Mouse (Mus musculus) embryonic facial prominence, embryonic 11.5 days (tissue): ENCODE data around the gene Hmcn2. TPM values are rescaled to one million over a fixed set of nuclear protein-coding genes. Genes with fewer than 3 reads are reported as not detected.

Source experiments
- ATAC-seq: fragments of 200-750 bp; cut with Nextera tagmentation; replicated peaks from 2 replicates; pipeline ENCODE4 v1.8.0; 2017; ENCODE audit warnings: low read depth; ENCODE audit not compliant: insufficient number of reproducible peaks, low FRiP score, low TSS enrichment
- DNase-seq: peaks from one replicate; pipeline ENCODE4 v3.0.0-alpha.2; 2015; ENCODE audit warnings: low spot score
- H3K27ac ChIP-seq: fragments of 300-500 bp; sonication (generic); replicated peaks from 2 replicates; pipeline ENCODE4 v1.5.1; 2014; ENCODE audit warnings: mild to moderate bottlenecking, low read depth, low read length, control low read depth
- H3K27me3 ChIP-seq: fragments of 300-500 bp; sonication (generic); 2 replicates; pipeline ENCODE4 v1.6.1; 2014; ENCODE audit warnings: mild to moderate bottlenecking, low read length, moderate library complexity, mixed read lengths; ENCODE audit not compliant: control insufficient read depth, insufficient read depth
- H3K36me3 ChIP-seq: fragments of 300-500 bp; sonication (generic); replicated peaks from 2 replicates; pipeline ENCODE4 v1.6.1; 2014; ENCODE audit warnings: low read depth, mild to moderate bottlenecking, low read length, moderate library complexity, mixed read lengths; ENCODE audit not compliant: control insufficient read depth, insufficient read depth
- H3K4me1 ChIP-seq: fragments of 300-500 bp; sonication (generic); 2 replicates; pipeline ENCODE4 v1.6.1; 2014; ENCODE audit warnings: low read length, mixed read lengths; ENCODE audit not compliant: control insufficient read depth, insufficient read depth
- H3K4me2 ChIP-seq: fragments of 300-500 bp; sonication (generic); 2 replicates; pipeline ENCODE4 v1.6.1; 2014; ENCODE audit warnings: low read depth, mild to moderate bottlenecking, control low read depth, low read length, moderate library complexity
- H3K4me3 ChIP-seq: fragments of 300-500 bp; sonication (generic); 2 replicates; pipeline ENCODE4 v1.5.1; 2014; ENCODE audit warnings: low read depth, low read length, control low read depth
- H3K9ac ChIP-seq: fragments of 300-500 bp; sonication (generic); replicated peaks from 2 replicates; pipeline ENCODE4 v1.6.1; 2014; ENCODE audit warnings: mild to moderate bottlenecking, control low read depth, low read length
- H3K9me3 ChIP-seq: fragments of 300-500 bp; sonication (generic); replicated peaks from 2 replicates; pipeline ENCODE4 v1.6.1; 2016; ENCODE audit warnings: mild to moderate bottlenecking, low read length, inconsistent platforms, mixed read lengths; ENCODE audit not compliant: control insufficient read depth
- WGBS: fragments of 180-500 bp; shearing (Covaris S2); extraction: QIAGEN DNeasy Blood & Tissue Kit; methylation state at CpG from one replicate; pipeline ENCODE4 v1.1.7; 2014; 5-methylcytosine and 5-hydroxymethylcytosine counted together
- polyA plus RNA-seq: library from polyadenylated mRNA; unstranded; fragments of >200 nt; fragmentation: Nextera tagmentation; extraction: Ambion mirVana; gene quantifications from 2 replicates; pipeline ENCODE4 v1.2.1, GENCODE M21; 2014

Gene Hmcn2
- polyA plus RNA-seq, 1 experiment from 2014 or later: 0.10 TPM

DNA sequence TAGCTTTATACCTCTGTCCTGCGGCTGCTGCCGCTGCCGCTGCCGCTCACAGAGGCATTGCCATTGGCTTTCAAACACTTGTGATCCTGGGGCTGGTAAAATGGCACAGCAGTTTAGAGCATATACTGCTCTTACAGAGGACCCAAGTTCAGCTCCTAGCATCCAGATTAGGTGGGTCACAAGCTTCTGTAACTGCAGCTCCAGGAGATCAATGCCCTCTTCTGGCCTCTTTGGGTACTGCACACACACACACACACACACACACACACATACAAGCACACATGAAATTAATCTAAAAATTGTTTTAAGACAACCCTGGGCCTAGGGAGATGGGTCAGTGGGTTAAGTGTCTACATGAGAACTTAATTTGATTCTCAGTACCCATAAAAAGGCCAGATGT is 58.0 kb downstream of the Hmcn2 start:
- Histone ChIP-seq H3K9me3 (no peaks in the 10 kb centered on the region), H3K36me3 (no peaks in the 10 kb centered on the region), H3K27me3 (no peaks in the 10 kb centered on the region), H3K4me2 (no peak overlapping the region), H3K4me1 (no peaks in the 10 kb centered on the region), H3K4me3 (no peak overlapping the region), H3K9ac (no peak overlapping the region), H3K27ac (no peak overlapping the region)
- ATAC-seq: no peak
- no peak for DNase-seq
- WGBS: over 99% methylated on average over 4 of the region's 4 CpGs

DNA sequence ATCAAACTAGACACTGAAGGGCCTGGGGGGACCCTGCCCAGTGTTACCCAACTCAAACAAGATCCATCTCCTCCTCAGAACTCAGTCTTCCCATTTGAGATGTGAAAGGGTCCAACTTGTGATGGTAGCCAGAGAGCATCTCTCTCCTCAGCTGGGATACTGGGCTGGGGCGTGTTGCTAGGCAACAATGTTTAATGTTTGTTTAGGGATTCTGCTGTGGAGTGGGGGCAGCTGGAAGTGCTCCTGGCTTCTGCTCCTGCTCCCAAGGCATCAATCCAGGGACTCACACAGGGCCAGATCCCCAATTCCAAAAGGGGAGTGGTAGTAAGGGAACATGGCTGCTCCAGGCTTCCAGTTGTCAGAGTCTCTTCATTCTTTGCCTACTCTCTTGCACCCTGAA is 60.2 kb downstream of the Hmcn2 start:
- ATAC-seq: no peak
- peak; percentile 19 for DNase-seq
- WGBS: 48% methylated on average over 1 of the region's 1 CpGs

DNA sequence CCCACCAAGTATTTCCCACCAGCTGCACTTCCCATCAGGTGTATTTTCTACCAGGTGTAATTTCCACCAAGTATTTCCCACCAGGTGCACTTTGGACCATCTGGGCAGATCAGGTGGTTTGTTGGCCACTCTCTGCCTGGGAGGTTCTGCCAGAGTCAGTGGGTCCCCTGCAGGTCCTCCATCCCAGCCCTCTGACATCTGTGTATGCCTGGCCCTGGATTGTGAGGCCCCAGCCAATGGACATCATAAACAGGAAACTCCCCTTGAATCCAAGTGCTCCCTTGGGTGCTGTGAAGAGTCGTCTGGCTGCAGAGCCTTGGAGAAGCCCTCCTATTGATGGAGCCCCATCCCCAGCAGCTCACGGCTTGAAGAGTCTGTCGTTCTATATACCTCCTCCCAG is 61.8 kb downstream of the Hmcn2 start:
- Histone ChIP-seq H3K36me3 (no peaks in the 10 kb centered on the region), H3K9me3 (no peaks in the 10 kb centered on the region), H3K9ac (no peak overlapping the region), H3K4me1 (no peaks in the 10 kb centered on the region), H3K4me2 (no peak overlapping the region), H3K4me3 (no peak overlapping the region), H3K27ac (no peak overlapping the region), H3K27me3 (no peaks in the 10 kb centered on the region)
- ATAC-seq (no peak), DNase-seq (no peak)
- WGBS: 48% methylated on average over 3 of the region's 3 CpGs

More for the DNA sequence above, 60.2 kb downstream of the Hmcn2 start:
- Histone ChIP-seq H3K27me3 (no peaks in the 10 kb centered on the region), H3K4me1 (no peaks in the 10 kb centered on the region), H3K27ac (no peak overlapping the region), H3K4me3 (no peak overlapping the region), H3K4me2 (no peak overlapping the region), H3K36me3 (no peaks in the 10 kb centered on the region), H3K9ac (no peak overlapping the region), H3K9me3 (no peaks in the 10 kb centered on the region)

DNA sequence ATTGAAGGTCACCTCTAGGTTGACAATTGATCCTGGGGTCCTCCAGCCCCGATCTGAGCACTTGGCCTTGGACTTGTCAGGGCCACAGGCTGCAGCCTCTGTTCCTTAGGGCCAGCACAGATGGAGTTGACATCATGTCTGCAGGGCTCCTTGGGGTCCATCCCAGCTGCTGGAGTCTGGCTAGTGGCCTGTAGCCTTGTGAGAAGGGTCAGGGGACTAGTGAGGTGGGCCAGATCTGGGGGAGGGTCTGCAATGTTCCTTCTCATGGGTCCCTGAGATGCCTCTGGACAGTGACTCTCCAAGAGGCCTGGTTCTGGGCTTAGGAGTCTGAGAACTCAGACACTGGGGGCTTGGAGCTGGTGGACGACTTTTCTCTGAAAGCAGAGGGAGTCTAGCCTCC is 63.3 kb downstream of the Hmcn2 start:
- WGBS: 69% methylated on average over 2 of the region's 2 CpGs

DNA sequence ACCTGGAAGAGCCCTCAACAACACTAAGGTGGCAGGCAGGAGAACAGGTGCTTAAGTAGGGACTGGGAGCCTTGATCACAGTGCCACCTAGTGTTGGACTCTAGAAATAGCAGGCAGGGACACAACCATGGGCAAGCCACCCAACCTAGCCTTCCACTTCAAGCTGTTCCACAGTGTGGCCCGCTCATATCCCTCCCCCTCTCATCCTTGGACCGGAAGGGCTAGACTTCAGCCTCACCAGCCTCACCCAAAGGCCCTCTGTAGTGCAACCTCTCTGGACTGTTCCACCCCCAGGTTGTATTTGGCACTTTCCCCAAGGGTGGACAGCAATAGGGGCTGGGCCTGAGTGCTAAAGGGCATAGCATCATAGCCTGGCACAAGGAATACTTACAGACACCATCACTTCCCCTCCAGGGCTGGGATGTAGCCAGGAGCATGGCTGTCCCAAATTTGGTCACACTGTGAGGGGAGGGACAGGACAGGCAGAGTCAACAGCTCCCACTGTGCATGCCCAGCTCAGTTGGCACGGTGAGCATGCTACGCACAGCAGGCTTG is 67.2 kb downstream of the Hmcn2 start:
- no peaks in the 10 kb centered on the region for H3K36me3 ChIP-seq
- H3K9me3 ChIP-seq: no peaks in the 10 kb centered on the region
- 63% methylated on average over 4 of the region's 4 CpGs for WGBS
- DNase-seq (peak; percentile 74), ATAC-seq (peak; percentile 42; the same call in 1 of the 2 replicates)
- no peak overlapping the region for H3K4me3 ChIP-seq
- no peaks in the 10 kb centered on the region for H3K27me3 ChIP-seq
- no peak overlapping the region for H3K4me2 ChIP-seq
- no peak overlapping the region for H3K9ac ChIP-seq
- H3K4me1 ChIP-seq: no peaks in the 10 kb centered on the region
- H3K27ac ChIP-seq: no peak overlapping the region

More for the DNA sequence above, 63.3 kb downstream of the Hmcn2 start:
- Histone ChIP-seq H3K4me3 (no peak overlapping the region), H3K36me3 (no peaks in the 10 kb centered on the region), H3K9ac (no peak overlapping the region), H3K4me1 (no peaks in the 10 kb centered on the region), H3K4me2 (no peak overlapping the region), H3K27me3 (no peaks in the 10 kb centered on the region), H3K27ac (no peak overlapping the region), H3K9me3 (no peaks in the 10 kb centered on the region)
- no peak for ATAC-seq
- DNase-seq: no peak

DNA sequence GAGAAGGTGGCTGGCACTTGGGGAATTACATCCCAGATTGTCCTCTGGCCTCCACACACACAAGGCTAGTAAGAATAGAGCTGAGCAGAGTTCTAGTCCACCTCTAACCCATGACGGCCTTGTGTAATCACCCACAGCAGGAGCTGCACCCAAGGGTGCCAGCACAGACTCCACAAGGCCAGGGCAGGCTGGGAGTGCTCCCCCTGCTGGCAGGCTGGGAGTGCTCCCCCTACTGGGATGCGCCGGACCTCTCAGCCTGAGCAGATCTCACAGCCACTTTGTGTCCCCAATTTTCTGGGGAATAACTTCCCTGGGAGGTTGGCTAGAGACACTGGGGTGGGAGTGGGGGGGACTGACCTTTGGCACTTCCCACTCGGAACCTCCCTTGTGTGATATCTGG is 68.7 kb downstream of the Hmcn2 start:
- Histone ChIP-seq H3K4me2 (no peak overlapping the region), H3K9me3 (no peaks in the 10 kb centered on the region), H3K4me3 (no peak overlapping the region), H3K27ac (no peak overlapping the region), H3K4me1 (no peaks in the 10 kb centered on the region), H3K27me3 (no peaks in the 10 kb centered on the region), H3K9ac (no peak overlapping the region), H3K36me3 (no peaks in the 10 kb centered on the region)
- DNase-seq (peak; percentile 21), ATAC-seq (no peak)
- 17% methylated on average over 4 of the region's 4 CpGs for WGBS

DNA sequence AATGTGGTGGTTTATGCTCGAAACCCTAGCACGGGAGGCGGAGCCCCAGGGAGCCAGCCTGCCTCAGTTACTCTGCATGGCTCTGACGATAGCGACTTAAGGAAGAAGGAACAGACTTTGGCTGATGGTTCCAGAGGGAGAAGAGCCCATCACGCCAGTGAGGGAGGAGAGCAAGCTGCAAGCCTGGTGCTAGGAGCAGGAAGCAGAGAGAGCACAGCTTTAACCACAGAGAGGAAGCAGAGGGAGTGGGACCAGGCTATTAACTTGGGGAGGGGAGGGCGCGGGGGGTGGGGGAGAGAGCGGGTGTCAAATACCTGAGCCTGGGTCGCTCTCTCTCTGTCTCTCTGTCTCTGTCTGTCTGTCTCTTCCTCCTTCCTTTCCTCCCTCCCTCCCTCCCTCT is 102.8 kb downstream of the Hmcn2 start:
- no peak overlapping the region for H3K4me2 ChIP-seq
- no peak overlapping the region for H3K9ac ChIP-seq
- WGBS: 67% methylated on average over 10 of the region's 10 CpGs
- no peaks in the 10 kb centered on the region for H3K4me1 ChIP-seq
- no peaks in the 10 kb centered on the region for H3K9me3 ChIP-seq
- no peaks in the 10 kb centered on the region for H3K27me3 ChIP-seq
- DNase-seq (no peak), ATAC-seq (no peak)
- H3K36me3 ChIP-seq: no peaks in the 10 kb centered on the region
- H3K27ac ChIP-seq: no peak overlapping the region
- H3K4me3 ChIP-seq: no peak overlapping the region

DNA sequence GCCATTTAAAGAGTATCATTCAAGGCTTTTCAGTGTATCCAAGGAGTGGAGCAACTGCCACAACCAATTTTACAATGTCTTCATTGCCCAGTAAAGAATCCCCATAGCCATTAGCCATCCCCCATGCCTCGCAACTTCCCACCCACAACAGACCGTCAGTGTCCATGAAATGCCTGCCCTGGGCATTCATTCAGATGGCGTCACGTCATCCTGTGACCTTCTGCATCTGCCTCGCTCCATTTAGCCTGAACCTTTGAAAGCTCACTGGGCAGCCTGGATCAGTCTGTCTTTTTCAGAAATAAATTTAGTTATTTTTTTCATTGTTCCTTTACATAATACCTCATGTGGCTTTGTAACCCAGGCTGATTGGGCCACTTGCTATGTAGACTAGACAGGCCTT is 103.8 kb downstream of the Hmcn2 start:
- H3K36me3 ChIP-seq: no peaks in the 10 kb centered on the region
- no peak overlapping the region for H3K27ac ChIP-seq
- H3K27me3 ChIP-seq: no peaks in the 10 kb centered on the region
- H3K4me1 ChIP-seq: no peaks in the 10 kb centered on the region
- H3K9me3 ChIP-seq: no peaks in the 10 kb centered on the region
- no peak overlapping the region for H3K9ac ChIP-seq
- no peak for DNase-seq
- 81% methylated on average over 5 of the region's 5 CpGs for WGBS
- no peak overlapping the region for H3K4me3 ChIP-seq
- no peak for ATAC-seq
- H3K4me2 ChIP-seq: no peak overlapping the region
